Comparison of ENCODE assay signal across 11 mouse cellular contexts in genomic region chr16:52243421-52243973, GRCm38 (mm10).
A peak's percentile ranks its signal among the peaks of the same experiment; 100 is the strongest.
DNase-seq lines count a peak whose midpoint lies in the region; ATAC-seq and TF ChIP-seq lines count a peak whose summit lies in the region.
"Had no signal": no experiment of that assay in that cellular context is flagged by ENCODE, and none has a peak within 500 bp of the region (broad histone marks: within the 10 kb centered on the region; RNA-seq: fewer than 3 reads in every experiment).

No protein-coding gene starts in this region.

- no peaks in the 10 kb centered on the region for H3K36me3 ChIP-seq in hindbrain, embryonic 16.5 days (ENCODE audit: control insufficient read depth, insufficient read depth, low read length)
- H3K36me3 ChIP-seq in hindbrain, embryonic 10.5 days: no peaks in the 10 kb centered on the region
- H3K36me3 ChIP-seq in midbrain, postnatal 0 days (ENCODE audit: insufficient read depth, low read length): no peaks in the 10 kb centered on the region
- H3K36me3 ChIP-seq: embryonic facial prominence, embryonic 12.5 days; heart, embryonic 15.5 days had no signal

- DNase-seq in cerebellum, postnatal 10 days: peak; percentile 9 to 13
- DNase-seq in cerebellum, postnatal 4 days (ENCODE audit: low spot score in 2 of 2): no peak
- DNase-seq in hindbrain, embryonic 10.5 days (ENCODE audit: low spot score): no peak
- no peak for DNase-seq in lung, adult 2 months
- no peak for DNase-seq in lung, postnatal 36 days
- no peak for DNase-seq in midbrain, postnatal 0 days (ENCODE audit: low spot score)
- no peak for DNase-seq in retina, embryonic 14.5 days (ENCODE audit: low spot score)
- DNase-seq: spleen, adult 18-20 months had no signal

- no peaks in the 10 kb centered on the region for H3K27me3 ChIP-seq in hindbrain, embryonic 16.5 days (replicated peaks; ENCODE audit: control insufficient read depth, insufficient read depth, low read length)
- H3K27me3 ChIP-seq in hindbrain, embryonic 10.5 days (ENCODE audit: insufficient read depth, poor library complexity, severe bottlenecking): no peaks in the 10 kb centered on the region
- no peaks in the 10 kb centered on the region for H3K27me3 ChIP-seq in midbrain, postnatal 0 days (ENCODE audit: insufficient read depth, low read length)
- H3K27me3 ChIP-seq: embryonic facial prominence, embryonic 12.5 days; heart, embryonic 15.5 days had no signal

- peak; percentile 37; the same call in 1 of the 2 replicates for TF ChIP-seq CTCF in lung, adult 2 months (IDR thresholded peaks at IDR 0.05; ENCODE audit: insufficient read depth, low read length)
- peak; percentile 27; the same call in 1 of the 2 replicates for TF ChIP-seq CTCF in midbrain, postnatal 0 days (IDR thresholded peaks at IDR 0.05)

- no peaks in the 10 kb centered on the region for H3K9me3 ChIP-seq in hindbrain, embryonic 16.5 days (ENCODE audit: control insufficient read depth, low read length)
- no peaks in the 10 kb centered on the region for H3K9me3 ChIP-seq in hindbrain, embryonic 10.5 days
- no peaks in the 10 kb centered on the region for H3K9me3 ChIP-seq in midbrain, postnatal 0 days (ENCODE audit: low read length)
- H3K9me3 ChIP-seq: embryonic facial prominence, embryonic 12.5 days; heart, embryonic 15.5 days had no signal

- peak; percentile 34; the same call in 1 of the 2 replicates for ATAC-seq in hindbrain, embryonic 16.5 days
- peak; percentile 23; the same call in 1 of the 2 replicates for ATAC-seq in midbrain, postnatal 0 days (ENCODE audit: low FRiP score)

- no peak overlapping the region for H3K4me2 ChIP-seq in hindbrain, embryonic 16.5 days (ENCODE audit: low read length)
- H3K4me2 ChIP-seq in midbrain, postnatal 0 days (ENCODE audit: low read depth, low read length, poor library complexity, severe bottlenecking): no peak overlapping the region
- H3K4me2 ChIP-seq: embryonic facial prominence, embryonic 12.5 days; heart, embryonic 15.5 days had no signal

- WGBS in hindbrain, embryonic 16.5 days: 87% methylated on average over 4 of the region's 4 CpGs
- 80% methylated on average over 4 of the region's 4 CpGs for WGBS in hindbrain, embryonic 10.5 days
- WGBS in lung, adult 2 months: 79% methylated on average over 4 of the region's 4 CpGs
- WGBS in midbrain, postnatal 0 days: 89% methylated on average over 4 of the region's 4 CpGs

- H3K4me3 ChIP-seq in hindbrain, embryonic 16.5 days (ENCODE audit: low read length): no peak overlapping the region
- no peak overlapping the region for H3K4me3 ChIP-seq in hindbrain, embryonic 10.5 days
- no peak overlapping the region for H3K4me3 ChIP-seq in lung, adult 2 months (replicated peaks; ENCODE audit: extremely low read depth, low read depth, low read length)
- no peak overlapping the region for H3K4me3 ChIP-seq in midbrain, postnatal 0 days (ENCODE audit: low read depth, low read length)
- H3K4me3 ChIP-seq: embryonic facial prominence, embryonic 12.5 days; heart, embryonic 15.5 days had no signal

- no peak overlapping the region for H3K9ac ChIP-seq in hindbrain, embryonic 16.5 days (ENCODE audit: low read depth, low read length)
- no peak overlapping the region for H3K9ac ChIP-seq in midbrain, postnatal 0 days (replicated peaks; ENCODE audit: low read length, poor library complexity, severe bottlenecking)
- H3K9ac ChIP-seq: embryonic facial prominence, embryonic 12.5 days; heart, embryonic 15.5 days had no signal

- H3K4me1 ChIP-seq in hindbrain, embryonic 16.5 days (ENCODE audit: control insufficient read depth, insufficient read depth, low read depth, low read length): no peaks in the 10 kb centered on the region
- no peaks in the 10 kb centered on the region for H3K4me1 ChIP-seq in hindbrain, embryonic 10.5 days (replicated peaks)
- H3K4me1 ChIP-seq in lung, adult 2 months (ENCODE audit: control insufficient read depth, insufficient read depth, low read length): no peaks in the 10 kb centered on the region
- H3K4me1 ChIP-seq in midbrain, postnatal 0 days (ENCODE audit: insufficient read depth, low read length): no peaks in the 10 kb centered on the region
- H3K4me1 ChIP-seq: heart, embryonic 15.5 days had no signal

- no peak for TF ChIP-seq POLR2A in lung, adult 2 months (IDR thresholded peaks at IDR 0.05; ENCODE audit: borderline replicate concordance, extremely low read depth, low read depth, low read length)

- no peak overlapping the region for H3K27ac ChIP-seq in hindbrain, embryonic 16.5 days (ENCODE audit: low read depth, low read length)
- no peak overlapping the region for H3K27ac ChIP-seq in hindbrain, embryonic 10.5 days
- H3K27ac ChIP-seq in midbrain, postnatal 0 days (ENCODE audit: low read depth, low read length): no peak overlapping the region
- H3K27ac ChIP-seq: embryonic facial prominence, embryonic 12.5 days; heart, embryonic 15.5 days had no signal

Comparison
In these comparisons a context has a peak if more than half of its experiments do, and no peak if none do; other contexts are left out.
1. DNase-seq: peak in cerebellum, postnatal 10 days (2 of 2); none in cerebellum, postnatal 4 days (0 of 2), hindbrain, embryonic 10.5 days (single experiment), lung, adult 2 months (single experiment), lung, postnatal 36 days (single experiment), midbrain, postnatal 0 days (single experiment) and retina, embryonic 14.5 days (single experiment).